ENCODE assay signal across 8 mouse cellular contexts in genomic region chr19:29024391-29024947, GRCm38 (mm10). TPM values are rescaled to one million over a fixed set of nuclear protein-coding genes. Genes with fewer than 3 reads are reported as not detected.
DNase-seq lines count a peak whose midpoint lies in the region; ATAC-seq and TF ChIP-seq lines count a peak whose summit lies in the region.
"Had no signal": no experiment of that assay in that cellular context is flagged by ENCODE, and none has a peak within 500 bp of the region (broad histone marks: within the 10 kb centered on the region; RNA-seq: fewer than 3 reads in every experiment).

No protein-coding gene starts in this region.

- H3K27me3 ChIP-seq in heart, embryonic 13.5 days (replicated peaks): no peaks in the 10 kb centered on the region

- TF ChIP-seq CTCF in brain, embryonic 14.5 days (IDR thresholded peaks at IDR 0.05; ENCODE audit: borderline replicate concordance, extremely low read depth, insufficient read depth, insufficient read length): no peak

- H3K4me1 ChIP-seq in heart, embryonic 13.5 days: peaks cover 16% of the 10 kb centered on the region

- no peak for TF ChIP-seq POLR2A in brain, embryonic 14.5 days (IDR thresholded peaks at IDR 0.05; ENCODE audit: borderline replicate concordance, extremely low read depth, insufficient read depth, insufficient read length, poor library complexity, severe bottlenecking)

- H3K27ac ChIP-seq in heart, embryonic 13.5 days (replicated peaks): peak overlapping the region; percentile 26

- 49% methylated on average over 11 of the region's 11 CpGs for WGBS in heart, embryonic 13.5 days

- peaks cover 84% of the 10 kb centered on the region for H3K36me3 ChIP-seq in heart, embryonic 13.5 days

- peak overlapping the region; percentile 52; the same call in 1 of the 2 replicates for H3K9ac ChIP-seq in heart, embryonic 13.5 days

- H3K4me2 ChIP-seq in heart, embryonic 13.5 days: no peak overlapping the region

- no peaks in the 10 kb centered on the region for H3K9me3 ChIP-seq in heart, embryonic 13.5 days

- peak; percentile 7 for DNase-seq in MN1 (ENCODE audit: low spot score)
- DNase-seq in brain, embryonic 14.5 days (ENCODE audit: low read depth): peak; percentile 67
- peak; percentile 49 to 76 for DNase-seq in left cerebral cortex, postnatal 14 days (ENCODE audit: low spot score in 2 of 2)
- peak; percentile 46 to 59 for DNase-seq in right cerebral cortex, postnatal 36 days (ENCODE audit: low spot score in 2 of 2)
- no peak for DNase-seq in thymus, postnatal 36 days
- DNase-seq in thymus, postnatal 4 days: no peak

- no peak for ATAC-seq in heart, embryonic 13.5 days (ENCODE audit: extremely low read depth, insufficient number of reproducible peaks, low FRiP score, low TSS enrichment)

- H3K4me3 ChIP-seq in heart, embryonic 13.5 days: no peak overlapping the region
- H3K4me3 ChIP-seq: myocyte had no signal

- intact Hi-C loops in left cerebral cortex, postnatal 14 days (cut with DNase I): no loop called here

RNA-seq across cellular contexts. Expression of gene Ak3, which starts 23.3 kb away (rescaled TPM):
- polyA plus RNA-seq in brain, embryonic 14.5 days (2012; rRNA removed): 32.7 and 39.0 TPM in 2 replicates
- polyA plus RNA-seq in heart, embryonic 13.5 days (2015; fragmentation: Nextera tagmentation; extraction: Ambion mirVana): 69.3 and 69.8 TPM in 2 replicates
- total RNA-seq in left cerebral cortex, postnatal 14 days (2021): 10 to 100 TPM; 52.3 to 53.2 TPM

RNA-seq across cellular contexts. Expression of gene Cdc37l1, which starts 34.3 kb away (rescaled TPM):
- polyA plus RNA-seq in brain, embryonic 14.5 days (2012; rRNA removed): 44.0 and 46.5 TPM in 2 replicates
- 27.3 and 30.6 TPM in 2 replicates for polyA plus RNA-seq in heart, embryonic 13.5 days (2015; fragmentation: Nextera tagmentation; extraction: Ambion mirVana)
- total RNA-seq in left cerebral cortex, postnatal 14 days (2021): 10 to 100 TPM; 81.8 to 83.5 TPM

RNA-seq across cellular contexts. Expression of gene 4430402I18Rik, which starts 56.9 kb away (rescaled TPM):
- 0.74 and 0.90 TPM in 2 replicates for polyA plus RNA-seq in brain, embryonic 14.5 days (2012; rRNA removed)
- 5.3 and 6.8 TPM in 2 replicates for polyA plus RNA-seq in heart, embryonic 13.5 days (2015; fragmentation: Nextera tagmentation; extraction: Ambion mirVana)
- total RNA-seq in left cerebral cortex, postnatal 14 days (2021): 1 to 10 TPM; 4.7 to 6.7 TPM

Comparison
In these comparisons a context has a peak if more than half of its experiments do, and no peak if none do; other contexts are left out.
1. DNase-seq: peak in MN1 (single experiment), brain, embryonic 14.5 days (single experiment), left cerebral cortex, postnatal 14 days (2 of 2) and right cerebral cortex, postnatal 36 days (2 of 2); none in thymus, postnatal 36 days (0 of 2) and thymus, postnatal 4 days (single experiment).